Mouse (Mus musculus): Measurements from ENCODE around the gene 6330409D20Rik. TPM values are rescaled to one million over a fixed set of nuclear protein-coding genes. Genes with fewer than 3 reads are reported as not detected.

Gene 6330409D20Rik
- total and polyA plus RNA-seq, 2 experiments from 2014 or later = 3.2 to 3.6 TPM

DNA sequence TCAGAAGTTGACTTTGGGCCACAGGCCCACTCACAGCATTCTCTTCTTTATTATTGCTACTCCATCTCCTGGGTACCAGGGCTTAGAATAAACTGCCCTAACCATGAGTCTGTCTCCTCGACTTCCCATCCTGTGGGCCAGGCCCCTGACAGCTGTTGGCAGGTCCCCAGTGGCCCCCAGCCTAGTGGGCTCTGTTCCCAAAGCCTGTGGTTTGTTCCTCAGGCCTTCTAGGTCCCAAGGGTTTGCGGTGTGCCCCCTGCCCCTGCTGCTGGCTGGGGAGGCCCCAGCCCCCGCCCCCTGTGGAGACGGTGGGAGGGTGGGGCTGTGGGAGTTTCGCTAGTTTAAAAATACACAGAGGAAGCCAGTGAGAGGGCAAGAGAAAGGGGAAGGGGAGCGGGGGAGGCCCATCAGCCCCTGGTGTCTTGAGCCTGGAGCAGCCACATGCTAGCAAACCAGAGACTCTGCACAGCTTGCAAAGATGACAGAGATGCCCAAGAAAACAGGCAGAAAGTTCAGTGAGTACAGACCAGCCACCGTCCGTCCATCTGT is 20.1 kb downstream of the 6330409D20Rik start, which contains the start of gene Sh2d3c:
Sh2d3c (plus strand) TSS at position 375 of the 549 bp plus-strand sequence.
- H3K27ac ChIP-seq = no peak within 1 kb of the TSS
- no peaks in the 10 kb centered on the region for H3K36me3 ChIP-seq (ENCODE audit: insufficient read depth, low read length)
- 0 out of 2 replicates have a peak within 1 kb of the TSS, but pooled peaks have one; percentile 7 for H3K4me2 ChIP-seq (ENCODE audit: low read depth, low read length)
- H3K9me3 ChIP-seq (ENCODE audit: low read length) = no peaks in the 10 kb centered on the region
- 46% methylated on average over 8 of the region's 8 CpGs for WGBS
- H3K27me3 ChIP-seq (ENCODE audit: insufficient read depth, low read length) = no peaks in the 10 kb centered on the region
- H3K9ac ChIP-seq (replicated peaks; ENCODE audit: low read length) = no peak within 1 kb of the TSS
- TF ChIP-seq CTCF (IDR thresholded peaks at IDR 0.05; ENCODE audit: low read depth) = no peak
- DNase-seq (ENCODE audit: low spot score) (peak; percentile 34), ATAC-seq (no peak)
- H3K4me1 ChIP-seq (ENCODE audit: insufficient read depth, low read length) = no peaks in the 10 kb centered on the region
- no peak within 1 kb of the TSS for H3K4me3 ChIP-seq (ENCODE audit: low read length)

DNA sequence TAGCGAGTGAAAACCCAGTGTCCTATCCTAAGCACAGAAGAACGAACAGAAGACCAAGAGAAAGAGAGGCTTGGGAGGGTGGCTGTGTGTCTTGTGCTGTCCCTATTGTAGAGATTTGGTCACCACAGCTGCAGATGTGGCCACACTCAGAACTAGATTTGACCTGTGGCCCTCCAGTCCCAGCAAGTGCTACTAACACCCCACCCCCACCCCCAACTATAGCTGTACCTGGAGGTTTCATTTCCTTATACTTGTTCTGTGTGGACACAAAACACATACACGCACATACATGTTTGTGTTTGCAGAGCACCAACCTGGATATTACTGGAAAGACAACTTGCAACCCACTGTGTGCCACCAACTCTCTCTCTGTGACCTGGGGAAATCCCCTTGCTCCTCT is 20.8 kb downstream of the 6330409D20Rik start:
- H3K27me3 ChIP-seq (ENCODE audit: insufficient read depth, low read length) = no peaks in the 10 kb centered on the region
- no peak overlapping the region for H3K9ac ChIP-seq (replicated peaks; ENCODE audit: low read length)
- DNase-seq (ENCODE audit: low spot score) (no peak), ATAC-seq (no peak)
- no peaks in the 10 kb centered on the region for H3K4me1 ChIP-seq (ENCODE audit: insufficient read depth, low read length)
- no peak overlapping the region for H3K4me2 ChIP-seq (ENCODE audit: low read depth, low read length)
- H3K4me3 ChIP-seq (ENCODE audit: low read length) = no peak overlapping the region
- no peaks in the 10 kb centered on the region for H3K36me3 ChIP-seq (ENCODE audit: insufficient read depth, low read length)
- H3K27ac ChIP-seq = no peak overlapping the region
- no peak for TF ChIP-seq CTCF (IDR thresholded peaks at IDR 0.05; ENCODE audit: low read depth)
- WGBS = 81% methylated on average over 3 of the region's 3 CpGs
- H3K9me3 ChIP-seq (ENCODE audit: low read length) = no peaks in the 10 kb centered on the region

DNA sequence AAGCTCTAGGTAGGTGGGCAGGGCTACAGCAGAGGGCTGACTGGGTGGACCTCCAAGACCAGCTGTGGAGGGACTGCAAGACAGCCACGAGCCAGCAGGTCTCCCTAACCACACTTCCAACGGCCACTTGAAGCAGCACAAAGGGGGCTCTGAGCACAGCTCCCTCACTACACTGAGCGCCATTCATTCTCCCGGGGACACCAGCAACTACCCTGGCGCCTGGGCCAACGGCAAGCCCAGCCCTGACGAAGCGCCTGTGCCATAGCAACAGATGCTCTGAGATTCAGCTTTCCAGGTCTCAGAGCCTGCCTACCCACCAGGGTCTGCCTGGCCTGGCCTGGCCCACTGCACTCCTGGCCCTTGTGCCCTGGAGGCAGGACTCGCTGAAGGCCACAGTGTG is 22.1 kb downstream of the 6330409D20Rik start:
- Histone ChIP-seq H3K27me3 (ENCODE audit: insufficient read depth, low read length) (no peaks in the 10 kb centered on the region), H3K9me3 (ENCODE audit: low read length) (no peaks in the 10 kb centered on the region), H3K27ac (peak overlapping the region; percentile 26; the same call in 1 of the 2 replicates), H3K4me2 (ENCODE audit: low read depth, low read length) (no peak overlapping the region), H3K4me3 (ENCODE audit: low read length) (no peak overlapping the region), H3K36me3 (ENCODE audit: insufficient read depth, low read length) (no peaks in the 10 kb centered on the region), H3K4me1 (ENCODE audit: insufficient read depth, low read length) (peaks cover 5% of the 10 kb centered on the region; the same call in 1 of the 2 replicates), H3K9ac (replicated peaks; ENCODE audit: low read length) (no peak overlapping the region)
- ATAC-seq (peak; percentile 84), DNase-seq (ENCODE audit: low spot score) (peak; percentile 75)
- 23% methylated on average over 9 of the region's 9 CpGs for WGBS
- TF ChIP-seq CTCF (IDR thresholded peaks at IDR 0.05; ENCODE audit: low read depth) = no peak

DNA sequence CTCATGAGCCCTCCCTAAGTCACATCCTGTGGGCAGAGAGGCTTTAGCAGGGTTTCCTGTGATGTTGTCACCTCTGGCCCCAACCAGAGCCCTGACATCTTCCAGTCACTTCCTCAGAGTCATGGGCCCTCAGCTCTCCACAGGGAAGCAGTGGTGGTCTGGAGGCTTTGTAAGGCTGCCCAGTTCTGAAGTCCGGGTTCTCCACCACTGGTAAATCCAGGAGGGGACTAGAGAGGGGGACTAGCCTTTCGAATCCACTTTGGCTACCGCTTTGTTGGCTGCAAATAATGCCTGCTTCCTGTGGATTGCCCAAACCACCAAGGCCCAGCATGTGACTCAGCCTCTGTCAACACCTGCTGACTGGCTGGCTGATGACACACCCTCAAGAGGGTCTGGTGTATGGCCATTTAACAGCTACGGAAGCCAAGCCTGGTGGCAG is 25.8 kb downstream of the 6330409D20Rik start:
- Histone ChIP-seq H3K4me1 (ENCODE audit: insufficient read depth, low read length) (peaks cover 17% of the 10 kb centered on the region), H3K27ac (peak overlapping the region; percentile 45; the same call in 1 of the 2 replicates), H3K27me3 (ENCODE audit: insufficient read depth, low read length) (no peaks in the 10 kb centered on the region), H3K9ac (replicated peaks; ENCODE audit: low read length) (0 out of 2 replicates have a peak overlapping the region, but pooled peaks have one; percentile 5), H3K36me3 (ENCODE audit: insufficient read depth, low read length) (peaks cover 2% of the 10 kb centered on the region; the same call in 1 of the 2 replicates), H3K4me2 (ENCODE audit: low read depth, low read length) (no peak overlapping the region), H3K4me3 (ENCODE audit: low read length) (no peak overlapping the region), H3K9me3 (ENCODE audit: low read length) (no peaks in the 10 kb centered on the region)
- no peak for DNase-seq (ENCODE audit: low spot score)
- 77% methylated on average over 4 of the region's 4 CpGs for WGBS
- TF ChIP-seq CTCF (IDR thresholded peaks at IDR 0.05; ENCODE audit: low read depth) = no peak
- ATAC-seq = no peak

DNA sequence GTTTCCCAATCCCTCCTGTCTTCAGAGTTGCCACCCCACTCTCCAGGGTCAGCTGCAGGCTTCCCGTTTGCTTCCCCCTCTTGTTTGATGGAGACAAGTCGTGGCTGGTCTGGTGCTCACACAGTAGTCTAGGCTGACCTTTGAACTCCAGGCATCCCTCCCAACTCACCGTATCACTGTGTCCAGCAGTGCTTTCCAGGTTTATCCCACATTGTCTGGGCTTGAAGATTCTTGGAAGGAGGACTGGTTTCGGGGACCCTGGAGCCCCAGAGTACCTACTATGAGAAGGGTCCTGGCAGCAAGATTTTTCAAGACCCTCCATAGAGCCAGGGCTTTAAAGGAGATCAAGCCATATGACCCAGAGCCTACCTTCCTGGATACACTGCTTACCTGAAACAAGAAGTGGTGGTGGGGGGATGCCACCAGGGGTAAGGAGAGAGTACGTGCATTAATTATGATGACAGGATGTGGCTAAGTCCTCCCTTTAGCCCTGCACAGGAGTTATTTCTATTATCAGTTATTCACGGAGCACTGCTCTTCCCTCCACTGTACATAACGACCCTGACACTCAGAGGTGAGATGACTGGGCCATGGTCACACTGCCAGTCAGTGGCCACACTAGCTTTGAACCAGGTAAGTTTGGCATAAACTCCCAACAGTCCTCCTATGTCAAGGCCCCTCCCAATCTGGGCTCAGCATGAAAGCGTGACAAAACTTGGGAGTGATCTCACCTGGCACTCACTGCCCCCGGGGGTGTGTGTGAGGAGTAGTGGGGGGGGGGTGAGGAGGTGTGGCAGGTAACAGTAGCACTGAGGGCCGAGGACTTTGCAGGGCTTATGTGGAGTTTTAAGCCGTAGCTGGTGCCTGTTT is 26.5 kb downstream of the 6330409D20Rik start:
- no peaks in the 10 kb centered on the region for H3K27me3 ChIP-seq (ENCODE audit: insufficient read depth, low read length)
- H3K4me1 ChIP-seq (ENCODE audit: insufficient read depth, low read length) = peaks cover 17% of the 10 kb centered on the region
- no peaks in the 10 kb centered on the region for H3K9me3 ChIP-seq (ENCODE audit: low read length)
- H3K4me2 ChIP-seq (ENCODE audit: low read depth, low read length) = peak overlapping the region; percentile 96; the same call in 1 of the 2 replicates
- 0 out of 2 replicates have a peak overlapping the region, but pooled peaks have one; percentile 13 for H3K9ac ChIP-seq (replicated peaks; ENCODE audit: low read length)
- ATAC-seq = no peak
- peaks cover 8% of the 10 kb centered on the region for H3K36me3 ChIP-seq (ENCODE audit: insufficient read depth, low read length)
- H3K4me3 ChIP-seq (ENCODE audit: low read length) = peak overlapping the region; percentile 80; the same call in 1 of the 2 replicates
- DNase-seq (ENCODE audit: low spot score) = no peak
- 62% methylated on average over 11 of the region's 11 CpGs for WGBS
- no peak for TF ChIP-seq CTCF (IDR thresholded peaks at IDR 0.05; ENCODE audit: low read depth)
- peak overlapping the region; percentile 100 for H3K27ac ChIP-seq

DNA sequence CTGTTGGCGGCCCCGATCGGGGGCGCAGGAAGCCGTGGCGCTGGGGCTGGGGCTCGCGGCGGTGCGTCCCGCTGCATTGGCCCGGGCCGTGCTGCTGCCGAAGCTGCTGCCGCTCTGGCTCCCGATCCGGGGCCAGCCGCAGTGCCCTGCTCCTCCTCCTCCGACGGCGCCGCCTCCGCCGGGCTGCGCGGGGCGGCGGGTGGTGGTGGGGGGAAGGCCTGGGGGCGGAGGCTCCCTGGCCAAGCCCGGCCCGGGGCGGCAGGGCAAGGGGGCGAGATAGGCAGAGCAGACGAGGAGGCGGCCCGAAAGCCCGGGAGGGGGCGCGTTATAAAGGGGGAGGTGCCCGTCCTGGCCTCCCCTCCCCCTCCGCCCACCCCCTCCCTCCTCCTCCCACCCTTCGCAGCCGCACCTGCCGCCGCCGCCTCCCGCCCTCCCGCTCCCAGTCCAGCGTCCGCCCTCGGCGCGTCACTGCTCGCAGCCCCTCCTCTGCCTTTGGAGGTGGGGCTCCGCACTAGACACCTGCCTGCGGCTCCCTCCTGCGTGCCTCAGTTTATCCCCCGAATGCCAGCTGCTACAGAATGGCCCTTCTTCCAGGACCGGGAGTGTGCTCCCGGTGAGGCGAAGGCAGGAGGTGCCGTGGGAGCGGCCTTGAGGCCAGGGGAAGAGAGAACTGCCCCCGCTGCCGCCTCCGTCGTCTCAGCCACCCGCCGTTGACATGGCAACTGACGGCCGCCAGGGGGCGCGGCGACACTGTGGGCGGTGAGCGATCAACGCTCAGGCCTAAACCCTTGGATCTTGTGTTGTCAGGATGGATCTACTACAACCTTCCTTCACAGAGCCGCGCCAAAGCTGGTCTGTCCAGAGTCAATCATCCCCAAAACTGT is 27.6 kb downstream of the 6330409D20Rik start, which contains the start of gene Cdk9:
Cdk9 (minus strand) TSS at position 143 of the 884 bp plus-strand sequence.
- DNase-seq (ENCODE audit: low spot score) = peak; percentile 93
- peak; percentile 100 for TF ChIP-seq CTCF (IDR thresholded peaks at IDR 0.05; ENCODE audit: low read depth)
- Histone ChIP-seq H3K4me1 (ENCODE audit: insufficient read depth, low read length) (peaks cover 17% of the 10 kb centered on the region), H3K36me3 (ENCODE audit: insufficient read depth, low read length) (peaks cover 18% of the 10 kb centered on the region), H3K9me3 (ENCODE audit: low read length) (no peaks in the 10 kb centered on the region), H3K27me3 (ENCODE audit: insufficient read depth, low read length) (no peaks in the 10 kb centered on the region), H3K4me2 (ENCODE audit: low read depth, low read length) (peak within 1 kb of the TSS; percentile 96), H3K9ac (replicated peaks; ENCODE audit: low read length) (peak within 1 kb of the TSS; percentile 92), H3K27ac (peak within 1 kb of the TSS; percentile 100), H3K4me3 (ENCODE audit: low read length) (peak within 1 kb of the TSS; percentile 80)
- under 1% methylated on average over 37 of the region's 79 CpGs for WGBS
- peak; percentile 92 for ATAC-seq

Data from hindbrain, postnatal 0 days (tissue).